Mouse (Mus musculus): Measurements from ENCODE around the gene Wdfy2. TPM values are rescaled to one million over a fixed set of nuclear protein-coding genes. Genes with fewer than 3 reads are reported as not detected.
"Not testable (repeated sequence)": the region's sequence is repeated elsewhere in the genome, so short reads cannot be mapped to it uniquely, and the experiment has no call there.

The Wdfy2 gene
- 1 to 10 TPM; 5.9 TPM for total RNA-seq (2021)
- long read RNA-seq, experiment 1, partial matches to known transcripts = 1 of 2 reads
- long read RNA-seq, experiment 1, other reads (novel, unspliced or antisense) = 1 of 2 reads
- long read RNA-seq, experiment 2, partial matches to known transcripts = 1 of 4 reads
- long read RNA-seq, experiment 2, other reads (novel, unspliced or antisense) = 3 of 4 reads

GRCm38 (mm10) chr14:62837641-62838252, at the start of gene Wdfy2:
Gene Wdfy2, plus strand, starts transcription at chr14:62837678.
- DNase-seq = peak in 1 of 2 experiments; percentile 47
- intact Hi-C loops (cut with DNase I) = loop anchor here (2.0 kb wide), 2 partner anchors 77 to 101 kb away; partner anchors contain the start of gene Ints6

GRCm38 (mm10) chr14:62789282-62789681, 48.2 kb upstream of the Wdfy2 start:
- intact Hi-C loops (cut with DNase I) = no loop called here
- DNase-seq = no peak

- intact Hi-C loops (cut with DNase I) = no loop called here
Observed at GRCm38 (mm10) chr14:62795719-62796118, 41.8 kb upstream of the Wdfy2 start.

GRCm38 (mm10) chr14:62798608-62799101, 38.8 kb upstream of the Wdfy2 start:
- intact Hi-C loops (cut with DNase I) = no loop called here
- no peak for DNase-seq

More at GRCm38 (mm10) chr14:62795719-62796118, 41.8 kb upstream of the Wdfy2 start:
- no peak for DNase-seq

- intact Hi-C loops (cut with DNase I) = no loop called here
- no peak for DNase-seq
Observed at GRCm38 (mm10) chr14:62800791-62801190, 36.7 kb upstream of the Wdfy2 start.

- DNase-seq = no peak
- intact Hi-C loops (cut with DNase I) = no loop called here
Observed at GRCm38 (mm10) chr14:62803204-62803603, 34.3 kb upstream of the Wdfy2 start.

GRCm38 (mm10) chr14:62806921-62807320, 30.6 kb upstream of the Wdfy2 start:
- no peak for DNase-seq
- intact Hi-C loops (cut with DNase I) = no loop called here

- DNase-seq = no peak
- intact Hi-C loops (cut with DNase I) = no loop called here
Observed at GRCm38 (mm10) chr14:62808661-62809523, 28.6 kb upstream of the Wdfy2 start.

- intact Hi-C loops (cut with DNase I) = no loop called here
- no peak for DNase-seq
Observed at GRCm38 (mm10) chr14:62812765-62813164, 24.7 kb upstream of the Wdfy2 start.

- DNase-seq = no peak
- intact Hi-C loops (cut with DNase I) = no loop called here
Observed at GRCm38 (mm10) chr14:62814567-62814966, 22.9 kb upstream of the Wdfy2 start.

- intact Hi-C loops (cut with DNase I) = no loop called here
- no peak for DNase-seq
Observed at GRCm38 (mm10) chr14:62816827-62817226, 20.7 kb upstream of the Wdfy2 start.

GRCm38 (mm10) chr14:62825575-62826332, 11.7 kb upstream of the Wdfy2 start:
- DNase-seq = no peak
- intact Hi-C loops (cut with DNase I) = no loop called here

GRCm38 (mm10) chr14:62829291-62829690, 8.2 kb upstream of the Wdfy2 start:
- no peak for DNase-seq
- intact Hi-C loops (cut with DNase I) = no loop called here

GRCm38 (mm10) chr14:62831691-62832275, 5.7 kb upstream of the Wdfy2 start:
- DNase-seq = no peak
- intact Hi-C loops (cut with DNase I) = no loop called here

- intact Hi-C loops (cut with DNase I) = no loop called here
- DNase-seq = no peak
Observed at GRCm38 (mm10) chr14:62833036-62833435, 4.4 kb upstream of the Wdfy2 start.

- DNase-seq = no peak
- intact Hi-C loops (cut with DNase I) = no loop called here
Observed at GRCm38 (mm10) chr14:62833541-62833940, 3.9 kb upstream of the Wdfy2 start.

GRCm38 (mm10) chr14:62835737-62836136, 1.7 kb upstream of the Wdfy2 start:
- intact Hi-C loops (cut with DNase I) = loop anchor here (2.0 kb wide), 2 partner anchors 75 to 103 kb away; partner anchors contain the start of gene Ints6

GRCm38 (mm10) chr14:62836926-62837640, 395 bp upstream of the Wdfy2 start:
- intact Hi-C loops (cut with DNase I) = loop anchor here (2.0 kb wide), 2 partner anchors 76 to 102 kb away; partner anchors contain the start of gene Ints6
- DNase-seq = peak; percentile 94 to 96

More at GRCm38 (mm10) chr14:62835737-62836136, 1.7 kb upstream of the Wdfy2 start:
- DNase-seq = not testable (repeated sequence)

GRCm38 (mm10) chr14:62838336-62838735, 858 bp downstream of the Wdfy2 start:
- intact Hi-C loops (cut with DNase I) = no loop called here
- no peak for DNase-seq

Data from gastrocnemius, postnatal 36 days (tissue).